Mouse (Mus musculus): ENCODE measurements at regions not wholly inside any gene's neighbourhood (a gene's known extent, or its start where the extent isn't known, plus 50 kb on each side); places are given as distances from the start of the nearest gene placed in this dataset.

GRCm38 (mm10) chr12:54577235-54577634 is 79.1 kb downstream of the Sptssa start:
- Histone ChIP-seq H3K4me1 (replicated peaks; ENCODE audit: control insufficient read depth, insufficient read depth, low read length) (no peaks in the 10 kb centered on the region), H3K9ac (ENCODE audit: low read length) (no peak overlapping the region), H3K36me3 (ENCODE audit: control insufficient read depth, insufficient read depth, low read length) (no peaks in the 10 kb centered on the region), H3K4me3 (ENCODE audit: low read depth, low read length) (no peak overlapping the region), H3K27me3 (ENCODE audit: control insufficient read depth, insufficient read depth, low read length) (no peaks in the 10 kb centered on the region), H3K27ac (ENCODE audit: low read depth, low read length) (no peak overlapping the region), H3K9me3 (ENCODE audit: control insufficient read depth, low read length) (no peaks in the 10 kb centered on the region), H3K4me2 (ENCODE audit: low read depth, low read length, severe bottlenecking) (no peak overlapping the region)
- no peak for ATAC-seq (replicated peaks; ENCODE audit: low FRiP score)
- DNase-seq (ENCODE audit: low spot score): no peak
- 34% methylated on average over 5 of the region's 5 CpGs for WGBS

- no peaks in the 10 kb centered on the region for H3K27me3 ChIP-seq (ENCODE audit: control insufficient read depth, insufficient read depth, low read length)
- no peak overlapping the region for H3K9ac ChIP-seq (ENCODE audit: low read length)
- WGBS: 83% methylated on average over 3 of the region's 3 CpGs
- H3K4me2 ChIP-seq (ENCODE audit: low read depth, low read length, severe bottlenecking): no peak overlapping the region
- ATAC-seq (replicated peaks; ENCODE audit: low FRiP score) (no peak), DNase-seq (ENCODE audit: low spot score) (no peak)
- H3K9me3 ChIP-seq (ENCODE audit: control insufficient read depth, low read length): no peaks in the 10 kb centered on the region
- no peak overlapping the region for H3K27ac ChIP-seq (ENCODE audit: low read depth, low read length)
- H3K36me3 ChIP-seq (ENCODE audit: control insufficient read depth, insufficient read depth, low read length): no peaks in the 10 kb centered on the region
- no peak overlapping the region for H3K4me3 ChIP-seq (ENCODE audit: low read depth, low read length)
- H3K4me1 ChIP-seq (replicated peaks; ENCODE audit: control insufficient read depth, insufficient read depth, low read length): no peaks in the 10 kb centered on the region
Observed at GRCm38 (mm10) chr12:54576821-54577220, 79.6 kb downstream of the Sptssa start.

- Histone ChIP-seq H3K9me3 (ENCODE audit: control insufficient read depth, low read length) (no peaks in the 10 kb centered on the region), H3K36me3 (ENCODE audit: control insufficient read depth, insufficient read depth, low read length) (no peaks in the 10 kb centered on the region), H3K27ac (ENCODE audit: low read depth, low read length) (no peak overlapping the region), H3K4me3 (ENCODE audit: low read depth, low read length) (no peak overlapping the region), H3K27me3 (ENCODE audit: control insufficient read depth, insufficient read depth, low read length) (no peaks in the 10 kb centered on the region), H3K4me1 (replicated peaks; ENCODE audit: control insufficient read depth, insufficient read depth, low read length) (no peaks in the 10 kb centered on the region), H3K9ac (ENCODE audit: low read length) (no peak overlapping the region), H3K4me2 (ENCODE audit: low read depth, low read length, severe bottlenecking) (no peak overlapping the region)
- no peak for DNase-seq (ENCODE audit: low spot score)
- 94% methylated on average over 8 of the region's 8 CpGs for WGBS
- no peak for ATAC-seq (replicated peaks; ENCODE audit: low FRiP score)
Observed at GRCm38 (mm10) chr12:54572866-54573265, 83.5 kb downstream of the Sptssa start.

- no peak overlapping the region for H3K4me2 ChIP-seq (ENCODE audit: low read depth, low read length, severe bottlenecking)
- no peaks in the 10 kb centered on the region for H3K4me1 ChIP-seq (replicated peaks; ENCODE audit: control insufficient read depth, insufficient read depth, low read length)
- no peak overlapping the region for H3K27ac ChIP-seq (ENCODE audit: low read depth, low read length)
- H3K9me3 ChIP-seq (ENCODE audit: control insufficient read depth, low read length): no peaks in the 10 kb centered on the region
- H3K36me3 ChIP-seq (ENCODE audit: control insufficient read depth, insufficient read depth, low read length): no peaks in the 10 kb centered on the region
- no peak for ATAC-seq (replicated peaks; ENCODE audit: low FRiP score)
- no peak overlapping the region for H3K9ac ChIP-seq (ENCODE audit: low read length)
- whole genome bisulfite sequencing: 89% methylated on average over 6 of the region's 6 CpGs
- H3K27me3 ChIP-seq (ENCODE audit: control insufficient read depth, insufficient read depth, low read length): no peaks in the 10 kb centered on the region
- no peak overlapping the region for H3K4me3 ChIP-seq (ENCODE audit: low read depth, low read length)
- no peak for DNase-seq (ENCODE audit: low spot score)
Observed at GRCm38 (mm10) chr12:54568078-54568931, 88.1 kb downstream of the Sptssa start.

GRCm38 (mm10) chr12:54567426-54567790 is 89.0 kb downstream of the Sptssa start:
- Histone ChIP-seq H3K27me3 (ENCODE audit: control insufficient read depth, insufficient read depth, low read length) (no peaks in the 10 kb centered on the region), H3K36me3 (ENCODE audit: control insufficient read depth, insufficient read depth, low read length) (no peaks in the 10 kb centered on the region), H3K9me3 (ENCODE audit: control insufficient read depth, low read length) (no peaks in the 10 kb centered on the region), H3K4me3 (ENCODE audit: low read depth, low read length) (no peak overlapping the region), H3K27ac (ENCODE audit: low read depth, low read length) (no peak overlapping the region), H3K9ac (ENCODE audit: low read length) (no peak overlapping the region), H3K4me1 (replicated peaks; ENCODE audit: control insufficient read depth, insufficient read depth, low read length) (no peaks in the 10 kb centered on the region), H3K4me2 (ENCODE audit: low read depth, low read length, severe bottlenecking) (no peak overlapping the region)
- DNase-seq (ENCODE audit: low spot score) (no peak), ATAC-seq (replicated peaks; ENCODE audit: low FRiP score) (no peak)
- 90% methylated on average over 3 of the region's 3 CpGs for WGBS

- no peaks in the 10 kb centered on the region for H3K27me3 ChIP-seq (ENCODE audit: control insufficient read depth, insufficient read depth, low read length)
- DNase-seq (ENCODE audit: low spot score): no peak
- H3K4me2 ChIP-seq (ENCODE audit: low read depth, low read length, severe bottlenecking): no peak overlapping the region
- H3K36me3 ChIP-seq (ENCODE audit: control insufficient read depth, insufficient read depth, low read length): no peaks in the 10 kb centered on the region
- no peak overlapping the region for H3K27ac ChIP-seq (ENCODE audit: low read depth, low read length)
- H3K9me3 ChIP-seq (ENCODE audit: control insufficient read depth, low read length): no peaks in the 10 kb centered on the region
- no peak overlapping the region for H3K4me3 ChIP-seq (ENCODE audit: low read depth, low read length)
- no peak overlapping the region for H3K9ac ChIP-seq (ENCODE audit: low read length)
- 90% methylated on average over 23 of the region's 23 CpGs for WGBS
- ATAC-seq (replicated peaks; ENCODE audit: low FRiP score): no peak
- H3K4me1 ChIP-seq (replicated peaks; ENCODE audit: control insufficient read depth, insufficient read depth, low read length): no peaks in the 10 kb centered on the region
Observed at GRCm38 (mm10) chr12:54566532-54567425, 89.6 kb downstream of the Sptssa start.

- H3K36me3 ChIP-seq (ENCODE audit: control insufficient read depth, insufficient read depth, low read length): no peaks in the 10 kb centered on the region
- H3K27ac ChIP-seq (ENCODE audit: low read depth, low read length): no peak overlapping the region
- ATAC-seq (replicated peaks; ENCODE audit: low FRiP score) (no peak), DNase-seq (ENCODE audit: low spot score) (no peak)
- H3K4me3 ChIP-seq (ENCODE audit: low read depth, low read length): no peak overlapping the region
- no peak overlapping the region for H3K4me2 ChIP-seq (ENCODE audit: low read depth, low read length, severe bottlenecking)
- H3K27me3 ChIP-seq (ENCODE audit: control insufficient read depth, insufficient read depth, low read length): no peaks in the 10 kb centered on the region
- no peaks in the 10 kb centered on the region for H3K9me3 ChIP-seq (ENCODE audit: control insufficient read depth, low read length)
- H3K9ac ChIP-seq (ENCODE audit: low read length): no peak overlapping the region
- H3K4me1 ChIP-seq (replicated peaks; ENCODE audit: control insufficient read depth, insufficient read depth, low read length): no peaks in the 10 kb centered on the region
- WGBS: 90% methylated on average over 4 of the region's 4 CpGs
Observed at GRCm38 (mm10) chr12:54561981-54562380, 94.4 kb downstream of the Sptssa start.

GRCm38 (mm10) chr12:54558106-54558505 is 98.3 kb downstream of the Sptssa start:
- no peaks in the 10 kb centered on the region for H3K36me3 ChIP-seq (ENCODE audit: control insufficient read depth, insufficient read depth, low read length)
- H3K4me1 ChIP-seq (replicated peaks; ENCODE audit: control insufficient read depth, insufficient read depth, low read length): no peaks in the 10 kb centered on the region
- WGBS: 67% methylated on average over 2 of the region's 2 CpGs
- no peak overlapping the region for H3K9ac ChIP-seq (ENCODE audit: low read length)
- DNase-seq (ENCODE audit: low spot score): no peak
- no peak overlapping the region for H3K27ac ChIP-seq (ENCODE audit: low read depth, low read length)
- no peaks in the 10 kb centered on the region for H3K27me3 ChIP-seq (ENCODE audit: control insufficient read depth, insufficient read depth, low read length)
- H3K9me3 ChIP-seq (ENCODE audit: control insufficient read depth, low read length): no peaks in the 10 kb centered on the region
- H3K4me2 ChIP-seq (ENCODE audit: low read depth, low read length, severe bottlenecking): no peak overlapping the region
- no peak overlapping the region for H3K4me3 ChIP-seq (ENCODE audit: low read depth, low read length)
- no peak for ATAC-seq (replicated peaks; ENCODE audit: low FRiP score)
